Mouse (Mus musculus): Measurements from ENCODE around the gene Iscu. TPM values are rescaled to one million over a fixed set of nuclear protein-coding genes. Genes with fewer than 3 reads are reported as not detected.
"Not testable (repeated sequence)": the region's sequence is repeated elsewhere in the genome, so short reads cannot be mapped to it uniquely, and the experiment has no call there.

Gene Iscu
- total RNA-seq, 4 experiments from 2014 or later, result 156 to 185 (median 175) TPM

GRCm38 (mm10) chr5:113786985-113787384 lies 14.4 kb downstream of the Iscu start:
- DNase-seq (ENCODE audit: low spot score in 2 of 2), result no peak

- no peak for DNase-seq (ENCODE audit: low spot score in 2 of 2)
These were observed 16.1 kb downstream of the Iscu start for GRCm38 (mm10) chr5:113788645-113789044.

- DNase-seq (ENCODE audit: low spot score in 2 of 2), result no peak
These were observed 16.7 kb downstream of the Iscu start for GRCm38 (mm10) chr5:113789075-113789788.

- no peak for DNase-seq (ENCODE audit: low spot score in 2 of 2)
These were observed 18.1 kb downstream of the Iscu start for GRCm38 (mm10) chr5:113790453-113791196.

DNA sequence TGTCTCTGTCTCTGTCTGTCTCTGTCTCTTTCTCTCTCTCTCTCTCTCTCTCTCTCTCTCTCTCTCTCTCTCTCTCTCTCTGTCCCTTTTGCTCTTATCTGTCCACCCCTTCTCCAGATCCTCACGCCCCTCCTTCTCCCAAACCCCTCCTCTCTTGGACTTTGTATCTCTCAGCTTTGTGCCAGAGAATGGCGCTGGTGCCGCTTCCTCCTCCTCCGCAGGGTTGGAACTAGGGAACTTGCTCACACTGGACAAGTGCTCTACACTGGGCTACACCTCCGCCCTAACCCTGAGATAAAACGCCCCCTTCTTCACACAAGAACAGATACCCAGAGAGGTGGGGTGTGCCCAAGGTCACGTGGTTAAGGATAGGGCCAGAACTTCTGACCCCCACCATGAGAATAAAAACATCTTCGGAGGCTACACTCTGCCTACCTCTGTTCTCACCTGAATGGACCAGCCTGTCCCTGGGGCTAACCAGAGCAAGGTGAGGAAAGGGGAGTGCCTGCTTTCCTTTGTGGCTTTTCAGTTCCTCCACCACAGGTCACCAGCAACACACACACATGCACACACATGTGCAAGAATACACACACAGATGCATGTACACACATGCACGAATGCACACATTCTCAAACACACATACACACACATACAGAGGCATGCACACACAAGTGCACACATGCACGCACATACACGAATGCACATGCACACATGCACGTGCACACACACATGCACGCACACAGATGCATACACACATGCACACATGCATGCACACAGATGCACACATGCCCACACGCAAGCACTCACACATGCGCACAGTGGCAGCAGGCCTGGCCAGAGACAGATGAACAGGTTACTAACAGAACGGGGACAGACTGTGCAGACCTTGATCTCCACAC lies 18.9 kb downstream of the Iscu start:
- no peak for DNase-seq (ENCODE audit: low spot score in 2 of 2)

DNA sequence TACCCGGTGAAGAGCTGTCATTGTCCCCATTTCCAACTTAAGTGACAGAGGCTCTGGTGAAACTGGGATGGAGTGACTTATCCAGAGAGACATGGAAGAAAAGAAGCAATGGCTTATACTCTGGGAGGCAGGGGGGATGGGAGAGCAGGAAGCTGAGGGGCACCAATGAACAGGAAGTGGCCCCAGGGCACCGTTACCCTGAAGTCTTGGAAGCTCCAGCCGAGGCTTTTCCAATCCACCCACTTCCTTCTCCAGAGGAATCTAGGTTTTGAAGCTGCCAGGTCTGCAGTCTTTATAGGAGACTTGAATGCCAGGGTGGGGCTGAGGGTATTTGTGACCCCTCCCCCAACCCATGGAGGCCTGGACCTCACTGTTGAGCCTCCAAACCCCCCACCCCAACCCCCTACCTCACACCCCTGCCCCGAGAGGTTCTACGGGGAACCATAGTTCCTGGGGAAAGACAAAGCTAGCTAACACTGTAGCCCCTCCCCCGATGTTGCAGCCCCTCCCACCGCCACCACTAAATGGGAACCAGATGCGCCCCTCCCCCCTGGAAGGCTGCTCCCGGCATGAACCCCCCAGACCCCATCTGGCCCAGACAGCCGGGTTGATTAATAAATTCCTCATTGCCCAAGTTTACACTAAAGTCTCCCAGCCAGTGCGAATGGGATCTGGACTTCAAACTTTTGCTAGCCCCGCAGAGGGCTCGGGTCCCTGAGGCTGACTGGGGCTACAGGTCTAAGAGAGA lies 24.0 kb downstream of the Iscu start:
- DNase-seq (ENCODE audit: low spot score in 2 of 2), result no peak

DNA sequence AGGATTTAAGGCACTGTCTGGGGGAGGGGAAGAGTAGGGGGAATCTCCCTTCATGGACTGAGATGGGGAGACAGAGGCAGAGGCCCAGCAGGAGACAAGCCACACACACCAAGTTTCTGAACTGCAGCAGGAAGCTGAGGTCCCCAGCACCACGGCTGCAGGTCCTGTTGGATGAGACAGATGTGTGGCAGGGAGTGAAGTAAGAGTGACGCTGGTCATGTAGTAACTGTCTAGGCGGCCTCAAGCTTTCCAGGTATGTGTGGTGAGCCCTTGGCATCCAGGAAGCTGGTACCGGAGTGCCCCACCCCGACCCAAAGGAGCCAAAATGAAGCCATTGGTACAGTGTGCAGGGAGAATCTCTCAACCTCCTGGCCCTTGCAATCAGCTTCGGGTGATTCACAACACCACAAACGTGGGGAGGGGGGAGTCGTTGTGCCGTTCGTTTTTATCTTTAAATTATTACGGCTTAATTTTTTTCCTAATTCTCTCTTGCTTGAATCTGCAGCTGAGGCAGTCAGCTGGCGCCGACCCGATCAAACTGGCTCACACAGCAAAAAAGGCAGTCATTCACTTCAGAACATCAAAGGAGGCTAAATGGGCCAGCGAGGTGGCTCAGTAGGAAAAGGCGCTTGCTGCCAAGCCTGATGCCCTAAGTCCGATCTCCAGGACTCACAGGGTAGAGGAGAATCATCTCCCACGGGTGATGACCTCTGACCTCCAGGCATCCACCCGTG lies 24.8 kb downstream of the Iscu start:
- no peak for DNase-seq (ENCODE audit: low spot score in 2 of 2)

- no peak for DNase-seq (ENCODE audit: low spot score in 2 of 2)
These were observed 26.0 kb downstream of the Iscu start for GRCm38 (mm10) chr5:113798525-113798924.

GRCm38 (mm10) chr5:113799691-113800090 lies 27.1 kb downstream of the Iscu start:
- DNase-seq (ENCODE audit: low spot score in 2 of 2), result no peak

DNA sequence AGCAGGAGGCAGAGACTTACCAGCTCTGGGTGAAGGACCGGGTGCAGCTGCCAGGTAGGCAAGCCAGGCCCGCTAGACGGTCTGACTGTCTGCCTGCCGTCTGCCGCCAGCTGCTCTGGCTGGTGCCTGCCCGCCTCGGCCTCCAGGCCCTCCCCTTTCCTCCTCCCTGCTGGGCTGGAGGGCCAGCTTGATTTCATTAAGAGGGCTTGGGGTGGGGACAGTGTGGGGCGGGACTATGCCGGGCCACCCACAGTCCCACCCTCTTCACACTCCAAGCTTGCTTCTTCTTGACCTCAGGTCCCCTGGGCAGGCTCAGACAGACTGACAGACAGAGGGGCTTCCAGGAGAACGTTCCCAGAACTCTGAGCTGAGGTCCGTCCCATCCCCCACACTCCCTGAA lies 27.7 kb downstream of the Iscu start, which contains the start of gene Tmem119:
Gene Tmem119, minus strand, starts transcription at position 237 of the 400 bp plus-strand sequence.
- peak; percentile 22 to 37 for DNase-seq (ENCODE audit: low spot score in 2 of 2)

DNA sequence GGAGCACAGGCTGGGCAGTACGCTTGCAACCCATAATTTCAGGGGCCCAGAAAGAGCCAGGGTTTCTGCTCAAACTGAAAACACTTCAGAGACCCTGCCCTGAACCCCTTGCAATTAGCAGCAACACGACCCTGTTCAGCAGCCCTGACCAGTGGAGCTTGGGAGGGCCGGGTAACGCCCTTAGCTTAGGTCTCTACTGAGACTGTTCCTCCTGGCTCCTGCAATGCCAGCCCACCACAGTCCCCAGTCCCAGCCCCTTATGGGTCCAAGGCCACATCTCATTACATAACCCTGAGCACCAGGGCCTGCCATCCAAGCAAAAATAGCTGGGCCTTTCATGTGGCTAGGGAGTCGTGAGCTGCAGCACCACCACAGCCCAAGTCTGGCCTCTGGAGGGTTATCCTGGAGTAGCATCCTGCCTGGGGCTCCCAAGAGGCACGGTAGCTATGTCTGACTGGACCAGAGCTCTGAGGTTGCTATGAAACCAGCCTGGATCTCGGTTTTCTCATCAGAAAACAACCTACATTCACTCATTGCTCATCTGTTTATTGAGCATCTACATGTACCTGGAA lies 31.9 kb downstream of the Iscu start:
- DNase-seq (ENCODE audit: low spot score in 2 of 2), result no peak

DNA sequence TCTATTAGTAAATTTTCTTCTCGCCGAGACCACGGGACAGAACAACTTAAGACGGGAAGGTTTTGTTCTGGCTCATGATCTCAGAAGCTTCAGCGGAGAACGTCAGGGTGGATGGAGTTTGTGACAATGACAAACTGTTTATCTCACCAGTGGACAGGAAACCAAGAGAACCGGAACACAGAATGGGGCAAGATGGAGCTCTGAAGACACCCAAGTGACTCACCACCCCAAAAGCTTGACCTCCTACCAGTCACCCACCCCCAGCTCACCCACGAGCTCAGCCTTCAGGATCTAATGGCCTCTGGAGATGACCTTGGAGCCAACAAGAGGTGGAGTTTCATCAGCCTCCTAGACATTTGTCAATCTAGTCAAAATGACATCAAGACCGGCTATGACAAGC lies 32.8 kb downstream of the Iscu start:
- DNase-seq (ENCODE audit: low spot score in 2 of 2), result no peak

DNA sequence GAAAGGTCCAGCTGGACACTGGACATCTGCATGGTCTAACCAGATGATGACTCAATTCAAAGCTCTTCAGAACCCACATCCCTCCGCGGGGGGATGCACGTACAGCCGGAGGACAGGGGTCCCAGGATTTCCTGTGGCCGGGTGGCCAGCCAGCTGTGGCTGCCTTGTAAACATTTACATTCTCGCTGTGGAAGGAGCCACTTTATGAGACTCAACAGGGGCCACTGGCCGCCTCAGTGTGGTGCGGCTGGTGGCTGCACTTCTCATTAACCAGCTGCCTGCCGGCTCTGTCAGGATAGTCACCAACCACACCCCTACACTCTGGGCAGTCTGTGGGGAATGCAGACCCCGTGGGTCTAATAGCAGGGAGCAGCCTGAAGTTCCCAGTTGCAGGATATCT lies 33.9 kb downstream of the Iscu start:
- DNase-seq (ENCODE audit: low spot score in 2 of 2), result no peak

- no peak for DNase-seq (ENCODE audit: low spot score in 2 of 2)
These were observed 35.2 kb downstream of the Iscu start for GRCm38 (mm10) chr5:113807712-113808111.

GRCm38 (mm10) chr5:113808177-113808576 lies 35.6 kb downstream of the Iscu start:
- DNase-seq (ENCODE audit: low spot score in 2 of 2), result no peak

DNA sequence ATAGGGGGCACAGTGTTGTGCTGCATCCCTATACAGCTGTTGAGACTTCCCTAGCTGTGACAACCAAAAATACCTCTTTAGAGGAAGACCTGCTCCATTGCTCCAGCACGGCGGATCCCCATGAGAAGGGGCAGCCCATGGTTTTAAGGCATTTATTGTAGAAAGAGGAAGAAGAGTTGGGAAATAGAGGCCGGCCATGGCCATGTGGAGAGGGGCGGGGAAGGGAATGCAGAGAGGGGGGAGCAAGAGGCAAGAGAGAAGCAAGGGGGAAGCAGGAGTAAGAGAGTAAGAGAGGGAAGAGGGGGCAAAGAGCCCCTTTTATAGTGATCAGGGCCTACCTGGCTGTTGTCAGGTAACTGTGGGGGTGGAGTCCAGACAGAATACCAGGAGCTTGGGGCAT lies 37.6 kb downstream of the Iscu start:
- no peak for DNase-seq (ENCODE audit: low spot score in 2 of 2)

DNA sequence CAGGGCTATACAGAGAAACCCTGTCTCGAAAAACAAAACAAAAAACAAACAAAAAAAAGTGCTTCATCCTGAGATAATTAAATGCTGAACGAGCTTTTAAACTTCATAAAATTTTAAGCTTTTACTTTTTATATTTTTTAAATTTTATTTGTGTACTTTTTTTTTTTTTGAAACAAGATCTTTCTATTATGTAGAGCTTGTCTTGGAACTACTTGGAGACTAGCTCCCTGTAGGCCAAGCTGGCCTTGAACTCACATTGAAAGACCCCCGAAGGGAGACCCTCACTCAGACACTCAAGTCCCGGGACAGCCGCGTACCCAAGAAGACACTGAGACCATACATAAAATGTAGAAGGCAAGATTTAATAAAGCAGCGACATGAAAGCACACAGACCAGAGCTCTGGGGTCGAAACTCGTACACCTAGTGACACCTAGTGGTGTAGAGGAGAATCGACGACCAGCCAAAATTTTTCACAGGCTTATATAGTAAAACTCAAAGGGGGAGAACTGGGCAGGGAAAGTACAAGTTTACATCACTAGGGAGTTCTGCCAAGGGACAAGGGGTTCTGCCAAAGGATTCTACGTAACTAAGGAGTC lies 39.4 kb downstream of the Iscu start:
- DNase-seq (ENCODE audit: low spot score in 2 of 2), result not testable (repeated sequence)

- no peak for DNase-seq (ENCODE audit: low spot score in 2 of 2)
These were observed 40.1 kb downstream of the Iscu start for GRCm38 (mm10) chr5:113812638-113813037.

- DNase-seq (ENCODE audit: low spot score in 2 of 2), result no peak
These were observed 41.1 kb downstream of the Iscu start for GRCm38 (mm10) chr5:113813608-113814007.

Measured in gastrocnemius, adult 8-10 months (tissue).